Mouse (Mus musculus): Measurements from ENCODE around the gene Fbxo22. TPM values are rescaled to one million over a fixed set of nuclear protein-coding genes. Genes with fewer than 3 reads are reported as not detected.
"Not testable (repeated sequence)": the region's sequence is repeated elsewhere in the genome, so short reads cannot be mapped to it uniquely, and the experiment has no call there.

Gene Fbxo22
- total RNA-seq (2022), result 10 to 100 TPM; 18.1 to 22.2 (median 19.9) TPM

DNA sequence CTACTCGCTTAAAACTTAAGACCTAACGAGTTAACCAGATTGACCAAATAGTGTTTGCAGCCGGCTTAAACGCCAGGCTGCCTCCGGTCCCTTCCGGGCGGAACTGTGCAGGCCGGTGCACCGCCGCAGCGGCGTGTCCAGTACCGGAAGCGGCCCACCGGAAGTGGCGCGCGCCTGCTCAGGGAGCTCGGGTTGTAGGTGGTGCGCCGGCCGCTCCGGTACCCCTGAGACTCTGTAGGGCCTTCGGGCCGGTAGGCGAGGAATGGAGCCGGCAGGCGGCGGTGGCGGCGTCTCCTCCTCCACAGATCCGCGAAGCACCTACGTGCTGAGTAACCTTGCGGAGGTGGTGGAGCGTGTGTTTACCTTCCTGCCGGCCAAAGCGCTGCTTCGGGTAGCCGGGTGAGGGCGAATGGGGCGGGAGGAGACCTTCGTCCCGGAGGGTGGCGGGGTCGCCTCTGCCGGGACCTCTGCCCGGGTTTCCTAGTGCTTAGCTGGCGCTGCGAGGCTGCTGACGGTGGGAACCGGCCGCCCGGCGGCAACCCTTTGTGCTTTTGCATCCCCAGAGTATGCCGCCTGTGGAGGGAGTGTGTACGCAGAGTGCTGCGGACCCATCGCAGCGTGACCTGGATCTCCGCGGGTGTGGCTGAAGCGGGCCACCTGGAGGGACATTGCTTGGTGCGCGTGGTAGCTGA, at the start of gene Fbxo22:
Fbxo22 (plus strand) TSS at position 136 of the 692 bp plus-strand sequence.
- DNase-seq (ENCODE audit: low spot score in 2 of 2), result peak; percentile 73 to 75

DNA sequence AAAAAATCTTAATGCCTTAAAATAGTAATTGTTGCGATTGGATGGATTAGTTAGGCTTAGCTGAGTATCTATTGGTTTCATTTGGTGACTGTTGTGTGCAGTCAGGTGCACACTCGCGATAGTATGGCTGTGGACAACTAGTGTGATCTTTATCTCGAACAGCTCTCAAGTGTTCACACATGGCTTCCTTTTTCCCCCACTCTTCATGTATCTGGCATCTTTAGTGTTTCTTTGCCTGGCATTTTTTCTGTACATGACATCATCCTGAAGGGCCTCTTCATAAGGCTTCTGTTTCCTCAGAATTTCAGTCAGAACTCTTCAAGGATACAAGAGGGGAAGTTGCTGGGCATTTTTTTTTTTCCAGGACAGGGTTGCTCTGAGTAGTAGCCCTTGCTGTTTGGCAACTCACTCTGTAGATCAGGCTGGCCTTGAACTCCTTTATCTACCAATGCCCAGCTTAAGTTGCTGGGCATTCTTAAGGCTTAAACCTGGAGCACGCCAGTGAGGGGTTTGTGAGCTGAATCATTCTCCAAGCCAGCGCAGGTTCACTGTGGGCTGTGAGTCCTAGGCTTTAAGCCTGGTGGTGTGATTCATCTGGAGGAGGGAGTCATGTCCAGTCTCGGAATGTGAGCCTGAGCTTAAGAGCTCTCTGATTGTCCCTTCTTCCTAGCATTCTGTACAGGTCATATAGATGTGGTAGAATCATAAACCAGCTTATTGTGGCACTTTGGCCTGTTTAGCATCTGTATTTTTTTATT, 37.9 kb upstream of the Fbxo22 start:
- DNase-seq (ENCODE audit: low spot score in 2 of 2), result no peak

DNA sequence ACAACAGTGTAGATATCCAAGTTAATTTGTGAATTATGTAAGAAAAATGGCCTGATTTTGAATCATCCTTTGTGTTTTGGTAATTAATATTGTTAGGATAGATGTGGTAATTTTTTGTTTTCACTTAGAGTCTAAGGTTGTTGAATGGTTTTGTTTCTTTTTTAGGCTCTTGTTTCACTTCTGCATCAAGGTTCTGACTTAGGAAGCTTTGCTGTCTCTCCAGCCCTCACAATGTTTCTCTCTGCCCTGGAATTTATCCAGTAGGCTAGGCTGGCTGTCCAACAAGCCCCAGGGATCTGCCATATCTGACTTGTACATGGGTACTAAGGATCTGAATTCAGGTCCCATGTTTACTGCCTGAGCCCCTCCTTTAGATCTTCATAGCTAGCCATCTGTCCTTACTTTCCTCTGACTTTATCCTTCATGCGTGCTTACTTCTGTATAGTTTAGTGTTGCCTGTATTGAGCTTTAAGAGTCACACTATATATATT, 36.5 kb upstream of the Fbxo22 start:
- no peak for DNase-seq (ENCODE audit: low spot score in 2 of 2)

DNA sequence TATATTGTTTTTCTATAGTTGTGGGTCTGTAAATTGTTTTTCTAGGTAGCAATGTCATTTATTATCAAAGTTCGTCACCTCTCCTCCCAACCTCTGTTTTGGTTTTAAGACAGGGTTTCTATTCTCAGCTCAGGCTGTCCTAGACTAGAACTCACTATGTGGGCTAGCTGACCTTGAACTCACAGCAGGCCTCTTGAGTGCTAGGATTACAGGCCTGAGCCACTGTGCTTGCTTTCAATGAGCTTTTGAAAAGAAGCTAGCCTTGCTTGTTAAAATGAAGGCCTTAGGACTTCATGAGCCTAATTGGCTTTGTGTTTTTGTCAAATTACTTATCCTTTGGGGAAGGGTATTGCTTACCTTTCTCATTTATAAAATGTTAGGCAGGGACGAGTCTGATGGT, 34.5 kb upstream of the Fbxo22 start:
- no peak for DNase-seq (ENCODE audit: low spot score in 2 of 2)

DNA sequence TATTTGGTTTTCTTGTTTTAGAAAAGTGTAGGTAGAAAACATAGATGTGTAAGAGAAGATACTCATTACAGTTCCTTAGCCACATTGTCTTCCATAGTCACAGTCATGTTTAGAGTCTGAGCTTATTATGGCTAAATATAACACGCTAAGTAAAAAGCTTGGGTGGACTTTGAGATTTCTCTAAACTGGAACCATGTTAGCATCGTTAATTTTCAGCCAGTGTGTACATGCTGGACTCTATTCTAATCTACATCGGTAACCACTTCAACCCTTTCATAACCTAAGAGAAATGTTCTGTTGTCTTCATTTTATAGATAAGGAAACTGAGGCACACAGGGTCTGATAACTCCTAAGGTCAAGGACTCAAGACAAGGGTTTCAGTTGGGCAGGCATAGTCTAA, 12.8 kb upstream of the Fbxo22 start:
- DNase-seq (ENCODE audit: low spot score in 2 of 2), result no peak

DNA sequence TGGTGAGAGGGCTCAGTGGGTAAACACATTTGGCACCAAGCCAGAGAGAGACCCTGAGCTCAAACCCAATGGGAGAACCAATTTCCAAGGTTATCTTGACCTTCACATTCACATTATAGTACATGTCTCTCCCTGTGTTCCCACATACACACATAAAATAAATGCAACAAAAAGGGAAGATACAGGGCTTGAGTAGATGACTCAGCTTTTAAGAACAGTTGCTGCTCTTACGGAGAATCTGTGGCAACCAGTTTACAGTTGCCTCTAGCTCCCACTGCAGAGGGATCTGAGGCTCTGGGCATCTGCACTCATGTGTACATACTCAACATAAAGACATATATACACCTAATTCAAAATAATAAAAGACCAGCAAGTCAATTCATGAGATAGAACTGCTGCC, 10.5 kb upstream of the Fbxo22 start:
- no peak for DNase-seq (ENCODE audit: low spot score in 2 of 2)

DNA sequence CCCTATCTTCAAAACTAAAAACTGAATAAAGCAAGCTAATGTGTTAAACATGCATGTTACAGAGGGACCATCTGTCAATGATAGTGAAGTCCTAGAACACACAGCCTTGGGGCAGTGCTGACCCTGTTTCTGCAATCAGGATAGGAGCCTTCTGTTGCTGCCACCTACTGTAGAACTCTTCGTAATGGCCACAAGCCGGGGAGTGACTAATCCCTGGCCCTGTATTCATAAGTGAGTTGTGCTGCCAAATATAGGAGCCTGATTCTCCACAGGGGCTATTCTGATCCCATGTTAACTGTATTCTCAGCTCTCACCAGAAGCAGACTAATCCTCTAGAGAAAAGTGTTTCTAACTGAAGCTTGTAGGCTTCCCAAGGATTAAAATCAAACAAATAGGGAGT, 9.4 kb upstream of the Fbxo22 start:
- no peak for DNase-seq (ENCODE audit: low spot score in 2 of 2)

DNA sequence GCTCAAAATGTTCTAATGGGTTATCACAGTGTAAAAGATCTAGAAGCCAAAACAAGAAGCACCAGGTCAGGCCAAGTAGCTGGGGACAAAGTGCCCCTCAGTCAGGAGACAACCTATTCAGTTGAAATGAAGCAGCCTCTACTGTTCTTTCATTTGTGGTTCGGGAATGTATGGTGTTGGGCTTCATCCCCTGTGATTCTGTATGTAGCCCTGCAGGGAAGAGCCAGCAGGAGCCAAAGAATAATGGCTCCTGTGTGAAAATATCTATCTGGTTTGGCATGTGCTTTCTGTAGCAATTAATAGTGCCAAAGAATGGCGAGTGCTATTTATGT, 301 bp upstream of the Fbxo22 start:
- no peak for DNase-seq (ENCODE audit: low spot score in 2 of 2)

DNA sequence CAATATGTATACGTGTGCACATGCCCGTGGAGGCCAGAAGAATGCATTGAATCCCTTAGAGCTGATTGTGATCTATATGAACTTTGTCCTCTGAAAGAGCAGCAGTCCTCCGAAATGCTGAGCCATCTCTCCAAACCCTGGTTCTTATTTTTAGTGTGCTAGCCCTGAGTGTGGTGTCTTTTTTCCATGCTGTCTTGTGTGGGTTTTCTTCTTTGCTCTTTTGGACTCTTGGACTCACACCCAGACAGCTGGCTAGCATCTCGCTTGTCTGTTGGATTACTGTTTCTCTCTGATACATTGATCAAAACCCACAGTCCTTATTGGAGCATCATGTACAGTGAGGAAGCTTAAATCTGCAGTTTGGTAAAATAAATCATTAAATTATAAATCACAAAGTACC, 2.9 kb downstream of the Fbxo22 start:
- DNase-seq (ENCODE audit: low spot score in 2 of 2), result no peak

DNA sequence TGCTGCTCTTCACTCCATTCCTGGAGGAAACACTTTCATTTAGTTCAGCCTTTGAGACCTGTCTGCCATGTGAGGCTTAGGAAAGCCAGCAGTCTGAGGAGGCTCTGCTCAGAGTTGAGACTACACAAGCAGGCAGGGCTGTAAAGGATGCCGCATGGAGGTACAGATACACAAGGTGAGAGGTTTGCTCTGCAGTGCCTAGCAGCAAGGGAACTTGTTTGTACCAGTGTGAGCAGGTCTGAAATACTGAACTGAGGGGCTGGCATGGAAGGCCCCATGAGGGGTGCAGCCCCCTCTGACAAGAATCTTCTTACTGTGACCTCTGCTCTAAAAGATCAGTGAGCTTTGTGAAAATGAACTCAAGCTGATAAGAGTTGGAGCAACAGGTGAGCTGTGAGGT, 4.7 kb downstream of the Fbxo22 start:
- DNase-seq (ENCODE audit: low spot score in 2 of 2), result no peak

DNA sequence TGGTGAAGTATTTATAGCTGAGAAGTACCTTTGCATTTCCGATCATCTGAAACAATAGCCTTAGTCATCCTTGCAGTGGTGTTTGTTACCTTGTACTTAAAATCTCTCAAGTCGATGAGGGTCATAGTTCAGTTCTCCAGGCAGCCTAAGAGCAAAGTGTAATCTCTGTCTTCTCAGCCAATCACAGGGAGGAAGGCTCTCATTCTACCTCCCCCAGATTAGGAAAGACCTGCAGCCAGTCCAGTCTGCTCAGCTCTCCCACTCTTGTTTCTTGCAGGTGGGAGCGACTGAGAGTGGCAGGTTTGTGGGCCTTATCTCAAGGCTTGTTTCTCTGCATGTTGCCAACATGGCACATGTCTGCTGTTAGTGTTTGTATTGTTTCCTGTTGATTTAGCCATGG, 6.3 kb downstream of the Fbxo22 start:
- DNase-seq (ENCODE audit: low spot score in 2 of 2), result no peak

DNA sequence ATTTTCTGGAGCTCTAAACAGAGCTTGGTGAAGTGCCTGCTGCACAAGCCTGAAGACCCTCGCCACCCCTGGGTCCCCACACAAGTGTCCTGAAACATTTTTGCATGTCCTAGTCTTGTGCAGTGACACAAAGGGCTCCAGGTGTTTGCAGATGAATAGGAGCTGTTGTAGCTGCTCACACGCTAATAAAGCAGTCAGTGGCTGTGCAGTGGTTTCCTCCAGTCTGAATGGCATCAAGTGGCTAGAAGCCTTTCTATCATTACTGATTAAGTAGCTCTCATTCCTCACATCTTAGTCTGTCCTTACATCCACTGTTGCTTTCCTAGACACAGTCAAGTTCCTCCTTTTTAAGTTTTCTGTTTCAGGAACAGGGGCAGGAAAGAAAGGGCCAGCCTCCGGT, 6.9 kb downstream of the Fbxo22 start:
- DNase-seq (ENCODE audit: low spot score in 2 of 2), result no peak

DNA sequence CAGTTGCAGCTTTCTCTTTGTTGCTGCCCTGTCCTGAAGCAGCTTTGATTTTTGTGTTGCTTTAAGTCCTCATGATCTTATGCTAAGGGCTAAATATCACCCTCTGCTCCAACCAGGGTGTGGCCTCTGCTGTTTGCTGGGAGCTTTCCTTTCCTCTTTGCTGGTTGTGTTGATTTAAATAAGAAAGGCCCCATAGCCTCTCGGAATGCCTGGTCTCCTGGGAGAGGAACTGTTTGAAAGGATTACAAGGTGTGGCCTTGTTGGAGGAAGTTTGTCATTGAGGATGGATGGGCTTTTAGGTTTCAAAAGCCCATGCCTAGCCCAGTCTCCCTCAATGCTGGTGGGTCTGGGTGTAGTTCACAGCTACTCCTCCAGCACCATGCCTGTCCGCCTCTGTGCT, 7.4 kb downstream of the Fbxo22 start:
- no peak for DNase-seq (ENCODE audit: low spot score in 2 of 2)

DNA sequence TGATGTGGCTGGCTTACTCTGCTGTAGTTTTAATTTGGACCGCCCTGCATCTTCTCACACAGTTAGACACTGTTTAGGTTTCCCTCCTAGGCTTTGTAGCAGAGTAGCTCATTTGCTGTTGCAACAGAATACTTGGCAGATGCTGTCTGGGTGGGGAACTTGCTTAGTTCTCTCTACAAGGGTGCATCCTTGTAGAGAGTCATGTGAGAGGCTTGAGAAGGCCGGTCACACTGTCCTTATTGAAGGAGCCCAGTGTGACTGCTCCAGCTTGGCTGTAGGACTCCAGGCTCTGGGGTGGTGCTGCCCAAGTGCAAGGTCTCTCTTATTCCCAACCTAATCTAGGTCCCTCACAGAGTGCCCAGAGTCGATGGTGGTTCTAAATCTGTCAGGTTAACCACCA, 8.7 kb downstream of the Fbxo22 start:
- no peak for DNase-seq (ENCODE audit: low spot score in 2 of 2)

DNA sequence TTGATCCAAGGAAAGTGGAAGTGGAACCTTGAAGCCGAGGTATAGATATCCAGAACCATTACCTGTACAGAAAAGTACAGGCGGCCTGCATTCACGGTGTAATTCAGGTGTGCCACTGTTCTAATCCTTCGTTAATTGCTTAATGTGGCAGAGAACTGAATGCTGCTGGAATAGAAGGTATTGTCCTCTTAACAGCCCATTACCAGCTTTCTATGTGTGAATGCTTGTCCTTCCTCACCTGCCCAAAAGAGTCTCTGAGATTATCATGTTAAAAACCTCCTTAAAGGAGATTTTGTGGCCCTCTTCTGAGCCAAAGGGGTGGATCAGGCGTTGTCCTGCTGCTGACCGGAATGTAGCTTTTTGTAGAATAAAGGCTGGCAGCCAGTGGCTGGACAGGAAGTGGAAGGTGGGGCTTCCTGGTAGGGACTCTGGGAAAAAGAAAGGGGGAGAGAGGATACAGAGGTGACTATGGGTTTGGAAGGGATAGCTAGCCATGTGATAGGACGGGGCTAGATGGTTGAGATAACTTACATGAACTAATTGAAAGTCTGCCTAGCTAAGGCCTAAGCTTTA, 16.5 kb downstream of the Fbxo22 start:
- DNase-seq (ENCODE audit: low spot score in 2 of 2), result no peak

DNA sequence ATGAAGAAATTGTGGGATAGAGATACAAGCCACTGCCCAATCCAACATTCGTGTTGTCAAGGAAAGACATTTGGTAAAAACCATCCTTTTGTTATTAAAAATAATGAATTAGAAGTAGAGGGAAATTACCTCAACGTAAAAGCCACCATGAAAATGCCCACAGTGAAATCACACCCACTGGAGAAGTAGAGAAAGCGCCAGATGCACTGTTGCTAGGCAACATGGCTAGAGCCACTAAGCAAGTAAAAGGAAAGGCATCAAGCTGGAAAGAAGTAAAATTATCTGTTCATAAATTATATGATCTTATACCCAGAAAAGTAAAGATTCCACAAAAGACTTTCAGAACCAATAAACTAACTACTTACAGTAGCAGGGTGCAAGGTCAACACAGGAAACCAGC, 17.5 kb downstream of the Fbxo22 start:
- DNase-seq (ENCODE audit: low spot score in 2 of 2), result no peak

DNA sequence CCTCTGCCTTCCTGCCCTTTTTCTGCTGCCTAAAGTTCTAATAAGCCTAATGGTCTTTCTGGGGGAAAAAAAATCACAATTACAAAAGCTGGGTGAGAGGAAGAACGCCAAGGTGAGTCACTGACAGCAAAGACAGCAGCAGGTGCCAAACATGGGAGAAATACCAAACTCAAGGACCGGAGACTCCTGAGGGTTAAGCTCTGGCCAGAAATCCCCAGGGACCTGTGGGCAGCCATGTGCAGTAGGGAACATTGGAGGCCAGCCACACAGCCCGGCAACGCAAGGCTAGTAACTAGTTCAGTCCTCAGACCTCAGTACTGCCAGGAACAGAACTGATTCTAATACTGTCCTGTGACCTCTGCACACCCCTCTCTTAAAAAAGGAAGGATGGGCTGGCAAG, 19.4 kb downstream of the Fbxo22 start:
- no peak for DNase-seq (ENCODE audit: low spot score in 2 of 2)

DNA sequence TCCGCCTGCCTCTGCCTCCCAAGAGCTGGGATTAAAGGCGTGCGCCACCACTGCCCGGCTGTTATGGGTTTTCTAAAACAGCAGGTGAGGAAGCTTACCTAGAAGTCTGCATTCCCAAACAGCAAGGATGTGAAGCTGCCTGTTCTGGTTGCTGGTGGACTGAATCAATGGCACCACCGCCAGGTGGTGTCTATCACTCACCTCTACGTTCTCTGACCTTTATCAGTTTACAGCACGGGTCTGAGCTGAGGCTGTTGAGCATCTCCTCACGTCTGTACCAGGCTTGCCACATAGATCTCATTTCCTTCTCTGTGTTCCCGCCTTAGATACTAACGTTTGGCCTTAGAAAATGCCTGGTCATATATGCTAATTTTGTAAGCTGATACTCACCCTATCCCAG, 20.3 kb downstream of the Fbxo22 start:
- DNase-seq (ENCODE audit: low spot score in 2 of 2), result no peak

DNA sequence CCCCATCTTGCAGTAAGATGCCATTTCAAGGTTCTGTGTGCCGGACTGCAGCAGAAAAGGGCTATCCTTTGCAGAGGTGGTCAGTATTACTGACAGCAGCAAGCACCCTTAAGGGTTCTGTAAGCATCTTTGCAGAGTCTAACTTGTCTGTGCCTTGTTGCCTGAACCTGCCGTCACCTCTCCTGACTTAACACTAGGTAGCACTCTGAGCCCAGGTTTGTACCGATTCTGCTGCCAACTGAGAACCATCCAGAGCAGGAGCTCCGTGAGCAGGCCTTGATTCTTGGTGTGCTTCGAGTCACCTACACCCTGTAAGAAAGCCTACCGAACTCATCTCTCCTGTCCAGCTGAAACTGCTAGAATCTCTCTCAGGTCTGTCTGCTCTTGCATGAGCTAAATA, 22.8 kb downstream of the Fbxo22 start:
- no peak for DNase-seq (ENCODE audit: low spot score in 2 of 2)

DNA sequence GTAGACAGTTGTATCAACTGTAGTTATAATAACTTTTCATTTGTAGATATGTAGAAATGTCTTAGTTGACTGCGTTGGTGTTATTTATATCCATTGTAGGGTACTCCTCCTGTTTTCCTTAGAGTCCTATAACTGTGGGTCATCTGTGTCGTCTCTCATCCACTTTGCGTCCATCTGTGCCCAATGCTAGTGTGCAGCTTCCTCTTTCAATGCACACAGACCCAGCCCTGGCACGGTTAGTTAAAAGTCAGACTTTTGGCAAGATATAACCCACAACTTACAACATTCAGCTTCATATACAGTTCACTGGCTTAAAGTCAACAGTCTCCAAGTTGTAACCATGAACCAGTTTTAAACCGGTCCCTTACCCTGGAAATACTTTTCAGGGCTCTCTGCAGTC, 23.4 kb downstream of the Fbxo22 start:
- DNase-seq (ENCODE audit: low spot score in 2 of 2), result no peak

DNA sequence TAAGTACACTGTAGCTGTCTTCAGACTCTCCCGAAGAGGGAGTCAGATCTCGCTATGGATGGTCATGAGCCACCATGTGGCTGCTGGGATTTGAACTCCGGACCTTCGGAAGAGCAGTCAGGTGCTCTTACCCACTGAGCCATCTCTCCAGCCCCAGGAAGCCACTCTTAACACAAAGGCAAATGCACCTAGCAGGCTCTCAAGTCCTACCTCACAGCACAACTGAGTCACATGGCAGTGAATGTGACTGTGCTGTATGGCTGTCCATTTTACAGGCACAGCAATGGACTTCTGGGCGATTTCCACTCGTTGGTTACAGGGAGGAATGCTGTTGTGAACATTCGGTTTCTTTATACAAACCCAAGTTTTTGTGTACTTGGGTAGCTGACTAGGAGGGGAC, 23.9 kb downstream of the Fbxo22 start:
- DNase-seq (ENCODE audit: low spot score in 2 of 2), result no peak

DNA sequence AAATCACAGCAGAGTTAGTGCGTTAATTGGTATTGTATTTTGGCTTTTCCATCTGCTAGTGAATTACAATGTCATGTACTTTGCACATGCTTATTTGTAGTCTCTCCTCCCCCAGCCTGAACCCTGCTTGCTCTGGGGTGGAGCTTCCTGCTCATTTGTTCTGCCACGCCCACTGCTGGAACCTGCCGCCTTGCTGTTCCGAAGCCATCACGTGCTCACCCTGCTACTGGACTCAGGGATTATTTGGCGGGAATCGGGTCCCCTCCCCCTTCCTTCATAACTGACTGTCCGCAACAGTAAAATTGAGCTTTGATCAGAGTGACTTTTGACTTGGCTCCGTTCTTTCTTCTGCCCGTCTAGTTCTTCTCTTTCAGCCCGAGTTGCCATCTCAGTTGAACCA, 24.4 kb downstream of the Fbxo22 start:
- not testable (repeated sequence) for DNase-seq (ENCODE audit: low spot score in 2 of 2)
